Mouse (Mus musculus): ENCODE results near the gene Sla2.
"Not testable (repeated sequence)": the region's sequence is repeated elsewhere in the genome, so short reads cannot be mapped to it uniquely, and the experiment has no call there.

Sla2 gene

GRCm38 (mm10) chr2:156840301-156841027 is 46.5 kb downstream of the Sla2 start:
- DNase-seq (ENCODE audit: low spot score) = peak; percentile 17

- peak; percentile 75 for DNase-seq (ENCODE audit: low spot score)
Measured at GRCm38 (mm10) chr2:156839319-156840191, 47.4 kb downstream of the Sla2 start, which contains the start of gene Tgif2. TSS of gene Tgif2 (plus strand) at chr2:156840007.

GRCm38 (mm10) chr2:156838839-156839238 is 48.2 kb downstream of the Sla2 start:
- no peak for DNase-seq (ENCODE audit: low spot score)

GRCm38 (mm10) chr2:156834336-156834735 is 52.7 kb downstream of the Sla2 start:
- no peak for DNase-seq (ENCODE audit: low spot score)

GRCm38 (mm10) chr2:156825128-156825527 is 61.9 kb downstream of the Sla2 start:
- DNase-seq (ENCODE audit: low spot score) = not testable (repeated sequence)

All from urinary bladder, postnatal 14 days (tissue).